Mouse (Mus musculus) liver, adult 2 months (tissue): ENCODE measurements around the gene Kcnk13. TPM values are rescaled to one million over a fixed set of nuclear protein-coding genes. Genes with fewer than 3 reads are reported as not detected.

ENCODE experiments used
- DNase-seq: peaks from one replicate; pipeline ENCODE4 v3.0.0-alpha.2; 2011; ENCODE audit warnings: low read depth, low spot score; ENCODE audit errors: extremely low read depth
- H3K27ac ChIP-seq: fragments of 200-500 bp; replicated peaks from 2 replicates; pipeline ENCODE4 v1.5.1; 2012; ENCODE audit warnings: low read depth, mild to moderate bottlenecking, control low read depth, inconsistent platforms, low read length; ENCODE audit not compliant: insufficient read depth
- H3K27me3 ChIP-seq: fragments of 200-500 bp; 2 replicates; pipeline ENCODE4 v1.6.1; 2012; ENCODE audit warnings: mild to moderate bottlenecking, moderate library complexity, low read length, inconsistent platforms; ENCODE audit not compliant: control insufficient read depth, insufficient read depth
- H3K36me3 ChIP-seq: fragments of 200-500 bp; 2 replicates; pipeline ENCODE4 v1.6.1; 2012; ENCODE audit warnings: low read length, inconsistent platforms; ENCODE audit not compliant: control insufficient read depth, insufficient read depth
- H3K4me1 ChIP-seq: fragments of 200-500 bp; 2 replicates; pipeline ENCODE4 v1.6.1; 2011; ENCODE audit warnings: low read length; ENCODE audit not compliant: control insufficient read depth, insufficient read depth
- H3K4me3 ChIP-seq: fragments of 200-500 bp; 2 replicates; pipeline ENCODE4 v1.5.1; 2011; ENCODE audit warnings: low read depth, mild to moderate bottlenecking, control low read depth, low read length, moderate library complexity; ENCODE audit not compliant: insufficient read depth
- H3K79me2 ChIP-seq: fragments of 200-500 bp; 2 replicates; pipeline ENCODE4 v1.6.1; 2012; ENCODE audit warnings: inconsistent platforms, mild to moderate bottlenecking, low read length, moderate library complexity; ENCODE audit not compliant: control insufficient read depth, insufficient read depth
- H3K9ac ChIP-seq: fragments of 200-500 bp; 2 replicates; pipeline ENCODE4 v1.6.1; 2012; ENCODE audit warnings: low read depth, mild to moderate bottlenecking, control low read depth, inconsistent platforms, low read length
- CTCF ChIP-seq: fragments of 200-500 bp; IDR thresholded peaks from 2 replicates; pipeline ENCODE4 v1.5.1; 2011; ENCODE audit warnings: low read depth, low read length, control low read depth
- POLR2A ChIP-seq: fragments of 200-500 bp; IDR thresholded peaks from 2 replicates; pipeline ENCODE4 v1.6.1; 2011; ENCODE audit warnings: low read length, control low read depth; ENCODE audit not compliant: insufficient read depth; ENCODE audit errors: extremely low read depth
- WGBS: fragments of 180-500 bp; shearing (Covaris S2); methylation state at CpG from one replicate; pipeline ENCODE4 v1.1.7; 2018; 5-methylcytosine and 5-hydroxymethylcytosine counted together
- polyA plus RNA-seq: library from polyadenylated mRNA; depleted of rRNA; stranded (reverse); fragments of >200 nt; gene quantifications from 2 replicates; pipeline ENCODE4 v1.2.3, GENCODE M21; 2012
- total RNA-seq: library from RNA; depleted of rRNA; stranded (reverse); fragments of >200 nt; gene quantifications from 2 replicates; pipeline ENCODE4 v1.2.3, GENCODE M21; 2014

Gene Kcnk13
- total and polyA plus RNA-seq, 2 experiments = 0.23 to 0.65 TPM

GRCm38 (mm10) chr12:100025675-100026074, 61.4 kb downstream of the Kcnk13 start:
- H3K27ac ChIP-seq = no peak overlapping the region
- no peaks in the 10 kb centered on the region for H3K36me3 ChIP-seq
- H3K27me3 ChIP-seq = no peaks in the 10 kb centered on the region
- no peak for DNase-seq
- WGBS = 74% methylated on average over 11 of the region's 11 CpGs
- no peaks in the 10 kb centered on the region for H3K79me2 ChIP-seq
- no peaks in the 10 kb centered on the region for H3K4me1 ChIP-seq
- no peak overlapping the region for H3K4me3 ChIP-seq
- no peak overlapping the region for H3K9ac ChIP-seq
- no peak for TF ChIP-seq POLR2A
- TF ChIP-seq CTCF = no peak

GRCm38 (mm10) chr12:100026715-100027245, 62.5 kb downstream of the Kcnk13 start:
- peak; percentile 14 for DNase-seq
- Histone ChIP-seq H3K79me2 (no peaks in the 10 kb centered on the region), H3K4me1 (no peaks in the 10 kb centered on the region), H3K27me3 (no peaks in the 10 kb centered on the region), H3K27ac (no peak overlapping the region), H3K9ac (no peak overlapping the region), H3K4me3 (no peak overlapping the region), H3K36me3 (no peaks in the 10 kb centered on the region)
- TF ChIP-seq POLR2A (no peak), CTCF (no peak)
- 73% methylated on average over 7 of the region's 7 CpGs for WGBS

GRCm38 (mm10) chr12:100027281-100027680, 63.0 kb downstream of the Kcnk13 start:
- H3K9ac ChIP-seq = no peak overlapping the region
- no peak for TF ChIP-seq POLR2A
- 73% methylated on average over 7 of the region's 7 CpGs for WGBS
- no peak for DNase-seq
- no peaks in the 10 kb centered on the region for H3K4me1 ChIP-seq
- no peaks in the 10 kb centered on the region for H3K79me2 ChIP-seq
- no peaks in the 10 kb centered on the region for H3K27me3 ChIP-seq
- no peak overlapping the region for H3K27ac ChIP-seq
- H3K4me3 ChIP-seq = no peak overlapping the region
- no peaks in the 10 kb centered on the region for H3K36me3 ChIP-seq

GRCm38 (mm10) chr12:100031681-100032080, 67.4 kb downstream of the Kcnk13 start:
- H3K4me1 ChIP-seq = no peaks in the 10 kb centered on the region
- WGBS = 89% methylated on average over 5 of the region's 5 CpGs
- DNase-seq = no peak

GRCm38 (mm10) chr12:100032521-100032920, 68.2 kb downstream of the Kcnk13 start:
- WGBS = 83% methylated on average over 4 of the region's 4 CpGs
- DNase-seq = no peak
- no peaks in the 10 kb centered on the region for H3K4me1 ChIP-seq
- H3K9ac ChIP-seq = no peak overlapping the region
- TF ChIP-seq POLR2A (no peak), CTCF (no peak)
- H3K79me2 ChIP-seq = no peaks in the 10 kb centered on the region
- no peaks in the 10 kb centered on the region for H3K27me3 ChIP-seq
- H3K4me3 ChIP-seq = no peak overlapping the region
- H3K36me3 ChIP-seq = no peaks in the 10 kb centered on the region
- H3K27ac ChIP-seq = no peak overlapping the region

More at GRCm38 (mm10) chr12:100031681-100032080, 67.4 kb downstream of the Kcnk13 start:
- Histone ChIP-seq H3K27ac (no peak overlapping the region), H3K9ac (no peak overlapping the region), H3K4me3 (no peak overlapping the region), H3K36me3 (no peaks in the 10 kb centered on the region), H3K27me3 (no peaks in the 10 kb centered on the region), H3K79me2 (no peaks in the 10 kb centered on the region)
- TF ChIP-seq POLR2A = no peak
- TF ChIP-seq CTCF = no peak

- Histone ChIP-seq H3K79me2 (no peaks in the 10 kb centered on the region), H3K4me1 (no peaks in the 10 kb centered on the region), H3K4me3 (no peak overlapping the region), H3K36me3 (no peaks in the 10 kb centered on the region), H3K27ac (no peak overlapping the region), H3K27me3 (no peaks in the 10 kb centered on the region), H3K9ac (no peak overlapping the region)
- TF ChIP-seq CTCF (no peak), POLR2A (no peak)
- WGBS = 84% methylated on average over 5 of the region's 5 CpGs
- no peak for DNase-seq
Observed at GRCm38 (mm10) chr12:100038741-100039262, 74.5 kb downstream of the Kcnk13 start.
